Mouse (Mus musculus) adipocyte (in vitro differentiated cells): Measurements from ENCODE around the gene Wdr91.
A peak's percentile ranks its signal among the peaks of the same experiment; 100 is the strongest.

Experiments
- DNase-seq: peaks from one replicate; pipeline ENCODE4 v3.0.0-alpha.2; 2016; ENCODE audit warnings: low spot score

Gene Wdr91

GRCm38 (mm10) chr6:34877509-34878321 is 33.0 kb downstream of the Wdr91 start, which contains the start of gene Cyren:
Gene Cyren (minus strand): TSS chr6:34878060.
- DNase-seq = peak; percentile 93

GRCm38 (mm10) chr6:34876835-34877156 is 33.9 kb downstream of the Wdr91 start:
- DNase-seq = peak; percentile 46

GRCm38 (mm10) chr6:34875966-34876834 is 34.5 kb downstream of the Wdr91 start:
- no peak for DNase-seq

- no peak for DNase-seq
Observed at GRCm38 (mm10) chr6:34875268-34875761, 35.4 kb downstream of the Wdr91 start.

GRCm38 (mm10) chr6:34874101-34874921 is 36.4 kb downstream of the Wdr91 start:
- peak; percentile 56 for DNase-seq

- DNase-seq = no peak
Observed at GRCm38 (mm10) chr6:34872871-34873270, 37.8 kb downstream of the Wdr91 start.

- no peak for DNase-seq
Observed at GRCm38 (mm10) chr6:34871929-34872328, 38.7 kb downstream of the Wdr91 start.

- peak; percentile 31 for DNase-seq
Observed at GRCm38 (mm10) chr6:34870724-34871123, 40.0 kb downstream of the Wdr91 start.

GRCm38 (mm10) chr6:34870136-34870535 is 40.5 kb downstream of the Wdr91 start:
- DNase-seq = peak; percentile 34

- DNase-seq = no peak
Observed at GRCm38 (mm10) chr6:34869225-34869915, 41.3 kb downstream of the Wdr91 start.

- no peak for DNase-seq
Observed at GRCm38 (mm10) chr6:34868507-34869217, 42.0 kb downstream of the Wdr91 start.

- DNase-seq = no peak
Observed at GRCm38 (mm10) chr6:34867995-34868350, 42.7 kb downstream of the Wdr91 start.

GRCm38 (mm10) chr6:34867301-34867994 is 43.2 kb downstream of the Wdr91 start:
- DNase-seq = no peak

- no peak for DNase-seq
Observed at GRCm38 (mm10) chr6:34866786-34867185, 43.9 kb downstream of the Wdr91 start.

GRCm38 (mm10) chr6:34865711-34866593 is 44.7 kb downstream of the Wdr91 start:
- peak; percentile 80 for DNase-seq

GRCm38 (mm10) chr6:34865213-34865612 is 45.5 kb downstream of the Wdr91 start:
- DNase-seq = peak; percentile 58

GRCm38 (mm10) chr6:34863786-34864514 is 46.7 kb downstream of the Wdr91 start:
- DNase-seq = peak; percentile 49

GRCm38 (mm10) chr6:34862791-34863403 is 47.8 kb downstream of the Wdr91 start, which contains the start of gene Tmem140:
Gene Tmem140 (plus strand): TSS chr6:34863146.
- DNase-seq = peak; percentile 97
